Mouse (Mus musculus): ENCODE measurements around the gene Rin3.
"Not testable (repeated sequence)": the region's sequence is repeated elsewhere in the genome, so short reads cannot be mapped to it uniquely, and the experiment has no call there.

Gene Rin3

GRCm38 (mm10) chr12:102282763-102283482 lies at the start of gene Rin3:
TSS of gene Rin3 (plus strand) at chr12:102283048.
- peak; percentile 67 to 76 for DNase-seq (ENCODE audit: low spot score in 2 of 2)

- no peak for DNase-seq (ENCODE audit: low spot score in 2 of 2)
These were observed 47.3 kb upstream of the Rin3 start for GRCm38 (mm10) chr12:102235551-102235950.

GRCm38 (mm10) chr12:102236317-102236716 lies 46.5 kb upstream of the Rin3 start:
- no peak for DNase-seq (ENCODE audit: low spot score in 2 of 2)

GRCm38 (mm10) chr12:102242076-102242722 lies 40.6 kb upstream of the Rin3 start:
- DNase-seq (ENCODE audit: low spot score in 2 of 2): peak; percentile 58 to 76

- no peak for DNase-seq (ENCODE audit: low spot score in 2 of 2)
These were observed 38.9 kb upstream of the Rin3 start for GRCm38 (mm10) chr12:102243915-102244314.

GRCm38 (mm10) chr12:102246226-102246625 lies 36.6 kb upstream of the Rin3 start:
- DNase-seq (ENCODE audit: low spot score in 2 of 2): no peak

- no peak for DNase-seq (ENCODE audit: low spot score in 2 of 2)
These were observed 34.7 kb upstream of the Rin3 start for GRCm38 (mm10) chr12:102248104-102248503.

GRCm38 (mm10) chr12:102250316-102250715 lies 32.5 kb upstream of the Rin3 start:
- DNase-seq (ENCODE audit: low spot score in 2 of 2): no peak

- DNase-seq (ENCODE audit: low spot score in 2 of 2): no peak
These were observed 31.8 kb upstream of the Rin3 start for GRCm38 (mm10) chr12:102251070-102251469.

GRCm38 (mm10) chr12:102251985-102252384 lies 30.9 kb upstream of the Rin3 start:
- no peak for DNase-seq (ENCODE audit: low spot score in 2 of 2)

- no peak for DNase-seq (ENCODE audit: low spot score in 2 of 2)
These were observed 30.3 kb upstream of the Rin3 start for GRCm38 (mm10) chr12:102252525-102252924.

GRCm38 (mm10) chr12:102255012-102255411 lies 27.8 kb upstream of the Rin3 start:
- no peak for DNase-seq (ENCODE audit: low spot score in 2 of 2)

GRCm38 (mm10) chr12:102258522-102259112 lies 24.2 kb upstream of the Rin3 start:
- DNase-seq (ENCODE audit: low spot score in 2 of 2): no peak

- no peak for DNase-seq (ENCODE audit: low spot score in 2 of 2)
These were observed 20.9 kb upstream of the Rin3 start for GRCm38 (mm10) chr12:102261933-102262396.

GRCm38 (mm10) chr12:102262809-102263208 lies 20.0 kb upstream of the Rin3 start:
- no peak for DNase-seq (ENCODE audit: low spot score in 2 of 2)

- no peak for DNase-seq (ENCODE audit: low spot score in 2 of 2)
These were observed 19.6 kb upstream of the Rin3 start for GRCm38 (mm10) chr12:102263249-102263648.

- DNase-seq (ENCODE audit: low spot score in 2 of 2): no peak
These were observed 16.4 kb upstream of the Rin3 start for GRCm38 (mm10) chr12:102266433-102266832.

GRCm38 (mm10) chr12:102269144-102269543 lies 13.7 kb upstream of the Rin3 start:
- DNase-seq (ENCODE audit: low spot score in 2 of 2): no peak

GRCm38 (mm10) chr12:102270776-102271405 lies 12.0 kb upstream of the Rin3 start:
- no peak for DNase-seq (ENCODE audit: low spot score in 2 of 2)

- DNase-seq (ENCODE audit: low spot score in 2 of 2): peak; percentile 59 to 64
These were observed 11.4 kb upstream of the Rin3 start for GRCm38 (mm10) chr12:102271447-102271846.

GRCm38 (mm10) chr12:102275833-102276443 lies 6.9 kb upstream of the Rin3 start:
- peak; percentile 68 to 79 for DNase-seq (ENCODE audit: low spot score in 2 of 2)

GRCm38 (mm10) chr12:102280290-102280689 lies 2.6 kb upstream of the Rin3 start:
- not testable (repeated sequence) for DNase-seq (ENCODE audit: low spot score in 2 of 2)
